ENCODE assay signal across 8 mouse cellular contexts in the genomic region with DNA sequence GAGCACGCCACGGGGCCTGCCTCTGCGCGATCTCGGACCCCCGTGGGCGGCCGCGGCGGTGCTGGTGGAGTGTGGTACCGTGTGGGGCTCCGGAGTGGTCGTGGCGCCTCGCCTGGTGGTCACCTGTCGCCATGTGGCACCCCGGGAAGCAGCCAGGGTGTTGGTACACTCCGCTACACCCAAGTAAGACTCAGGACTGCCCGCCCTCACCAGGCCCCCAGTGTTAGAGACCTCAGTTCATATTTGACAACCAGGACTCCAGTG. TPM values are rescaled to one million over a fixed set of nuclear protein-coding genes. Genes with fewer than 3 reads are reported as not detected.
A peak's percentile ranks its signal among the peaks of the same experiment; 100 is the strongest.
DNase-seq lines count a peak whose midpoint lies in the region; ATAC-seq and TF ChIP-seq lines count a peak whose summit lies in the region.

No protein-coding gene starts in this region.

- peak overlapping the region; percentile 99 for H3K4me3 ChIP-seq in testis, adult 2 months (ENCODE audit: control insufficient read depth, low read depth, low read length)
- H3K4me3 ChIP-seq in limb, embryonic 13.5 days: peak overlapping the region; percentile 99
- peak overlapping the region; percentile 89 for H3K4me3 ChIP-seq in stomach, embryonic 16.5 days (replicated peaks; ENCODE audit: low read length)

- TF ChIP-seq CTCF in testis, adult 2 months (IDR thresholded peaks at IDR 0.05; ENCODE audit: control insufficient read depth, insufficient read depth, insufficient replicate concordance, low read depth, low read length): no peak

- H3K27ac ChIP-seq in testis, adult 2 months (ENCODE audit: control insufficient read depth, insufficient read depth, low read depth, low read length): no peak overlapping the region
- H3K27ac ChIP-seq in limb, embryonic 13.5 days: no peak overlapping the region
- no peak overlapping the region for H3K27ac ChIP-seq in stomach, embryonic 16.5 days (ENCODE audit: low read length)

- TF ChIP-seq POLR2A in testis, adult 2 months (IDR thresholded peaks at IDR 0.05; ENCODE audit: control insufficient read depth, low read depth, low read length): no peak

- WGBS in limb, embryonic 13.5 days: 10% methylated on average over 19 of the region's 19 CpGs
- 9% methylated on average over 19 of the region's 19 CpGs for WGBS in stomach, embryonic 16.5 days

- no peak for ATAC-seq in limb, embryonic 13.5 days (ENCODE audit: low FRiP score, low read depth)
- ATAC-seq in stomach, embryonic 16.5 days (ENCODE audit: insufficient read depth, low FRiP score): no peak

- H3K4me1 ChIP-seq in testis, adult 2 months (ENCODE audit: control insufficient read depth, insufficient read depth, low read length): peaks cover 5% of the 10 kb centered on the region
- H3K4me1 ChIP-seq in limb, embryonic 13.5 days: peaks cover 17% of the 10 kb centered on the region
- H3K4me1 ChIP-seq in stomach, embryonic 16.5 days (ENCODE audit: control insufficient read depth, insufficient read depth, low read length): peaks cover 15% of the 10 kb centered on the region

- peak; percentile 41 for DNase-seq in cerebellum, adult 11-12 months
- DNase-seq in cerebellum, postnatal 25 days: no peak
- no peak for DNase-seq in testis, postnatal 14 days (ENCODE audit: low spot score)
- DNase-seq in adrenal gland, postnatal 14 days: no peak
- DNase-seq in urinary bladder, postnatal 36 days (ENCODE audit: low spot score in 2 of 2): no peak

- peak overlapping the region; percentile 91 for H3K9ac ChIP-seq in limb, embryonic 13.5 days
- H3K9ac ChIP-seq in stomach, embryonic 16.5 days (ENCODE audit: low read length): peak overlapping the region; percentile 83

- no peaks in the 10 kb centered on the region for H3K27me3 ChIP-seq in testis, adult 2 months (ENCODE audit: control insufficient read depth, insufficient read depth, low read length)
- H3K27me3 ChIP-seq in limb, embryonic 13.5 days: no peaks in the 10 kb centered on the region
- H3K27me3 ChIP-seq in stomach, embryonic 16.5 days (ENCODE audit: control insufficient read depth, insufficient read depth, low read length): no peaks in the 10 kb centered on the region

- peak overlapping the region; percentile 100 for H3K4me2 ChIP-seq in limb, embryonic 13.5 days (replicated peaks)
- peak overlapping the region; percentile 100 for H3K4me2 ChIP-seq in stomach, embryonic 16.5 days (ENCODE audit: low read depth, low read length)

- H3K9me3 ChIP-seq in limb, embryonic 13.5 days: no peaks in the 10 kb centered on the region
- no peaks in the 10 kb centered on the region for H3K9me3 ChIP-seq in stomach, embryonic 16.5 days (replicated peaks; ENCODE audit: control insufficient read depth, low read length)

- no peaks in the 10 kb centered on the region for H3K36me3 ChIP-seq in testis, adult 2 months (ENCODE audit: control insufficient read depth, insufficient read depth, low read length)
- H3K36me3 ChIP-seq in limb, embryonic 13.5 days: peaks cover 48% of the 10 kb centered on the region
- peaks cover 2% of the 10 kb centered on the region; the same call in 1 of the 2 replicates for H3K36me3 ChIP-seq in stomach, embryonic 16.5 days (ENCODE audit: control insufficient read depth, insufficient read depth, low read length)

RNA-seq across cellular contexts. Expression of gene Tysnd1, which starts 1.2 kb away (rescaled TPM):
- polyA plus RNA-seq in testis, adult 2 months (2012; rRNA removed): 16.3 and 21.3 TPM in 2 replicates
- 29.1 and 30.9 TPM in 2 replicates for polyA plus RNA-seq in limb, embryonic 13.5 days (2015; fragmentation: Nextera tagmentation; extraction: Ambion mirVana)
- polyA plus RNA-seq in stomach, embryonic 16.5 days (2015; fragmentation: Nextera tagmentation; extraction: Ambion mirVana): 11.7 and 14.5 TPM in 2 replicates
- 87.8 and 94.3 TPM in 2 replicates for total RNA-seq in adrenal gland, postnatal 14 days (2021)

RNA-seq across cellular contexts. Expression of gene Sar1a, which starts 16.4 kb away (rescaled TPM):
- polyA plus RNA-seq in testis, adult 2 months (2012; rRNA removed): 88.5 and 101 TPM in 2 replicates
- polyA plus RNA-seq in limb, embryonic 13.5 days (2015; fragmentation: Nextera tagmentation; extraction: Ambion mirVana): 291 and 292 TPM in 2 replicates
- polyA plus RNA-seq in stomach, embryonic 16.5 days (2015; fragmentation: Nextera tagmentation; extraction: Ambion mirVana): 232 and 247 TPM in 2 replicates
- 167 and 170 TPM in 2 replicates for total RNA-seq in adrenal gland, postnatal 14 days (2021)

RNA-seq across cellular contexts. Expression of gene Aifm2, which starts 18.6 kb away (rescaled TPM):
- polyA plus RNA-seq in testis, adult 2 months (2012; rRNA removed): 23.0 and 28.8 TPM in 2 replicates
- polyA plus RNA-seq in limb, embryonic 13.5 days (2015; fragmentation: Nextera tagmentation; extraction: Ambion mirVana): 15.1 and 15.9 TPM in 2 replicates
- 16.0 and 16.2 TPM in 2 replicates for polyA plus RNA-seq in stomach, embryonic 16.5 days (2015; fragmentation: Nextera tagmentation; extraction: Ambion mirVana)
- 325 and 370 TPM in 2 replicates for total RNA-seq in adrenal gland, postnatal 14 days (2021)

RNA-seq across cellular contexts. Expression of gene Ppa1, which starts 48.1 kb away (rescaled TPM):
- polyA plus RNA-seq in testis, adult 2 months (2012; rRNA removed): 11.3 and 11.5 TPM in 2 replicates
- 208 and 209 TPM in 2 replicates for polyA plus RNA-seq in limb, embryonic 13.5 days (2015; fragmentation: Nextera tagmentation; extraction: Ambion mirVana)
- polyA plus RNA-seq in stomach, embryonic 16.5 days (2015; fragmentation: Nextera tagmentation; extraction: Ambion mirVana): 156 and 158 TPM in 2 replicates
- total RNA-seq in adrenal gland, postnatal 14 days (2021): 169 and 183 TPM in 2 replicates
